Mouse (Mus musculus): ENCODE measurements around the gene Podxl2. TPM values are rescaled to one million over a fixed set of nuclear protein-coding genes. Genes with fewer than 3 reads are reported as not detected.
A peak's percentile ranks its signal among the peaks of the same experiment; 100 is the strongest.

Podxl2 gene
- polyA plus RNA-seq, 1 experiment from 2014 or later: 52.8 TPM

DNA sequence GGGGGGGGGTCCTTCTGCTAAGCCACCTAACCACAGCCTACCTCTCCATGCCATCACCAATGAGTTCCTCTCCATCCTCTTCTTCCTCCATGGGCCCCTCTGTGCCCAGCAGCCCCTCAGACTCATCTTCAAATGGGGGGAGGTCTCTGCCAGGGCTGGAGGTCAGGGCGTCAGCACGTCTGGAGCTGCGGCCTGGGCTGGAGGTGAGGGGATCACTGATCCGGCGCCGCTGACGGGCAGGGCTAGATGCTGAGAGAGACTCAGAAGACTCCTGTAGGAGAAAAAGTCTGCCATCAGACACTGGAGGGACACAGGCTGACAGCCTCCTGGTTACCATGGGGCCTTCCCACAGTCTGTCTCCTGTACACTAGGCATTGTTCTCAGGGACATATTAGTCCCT lies 22.4 kb upstream of the Podxl2 start:
- Histone ChIP-seq H3K27me3 (ENCODE audit: control insufficient read depth, insufficient read depth, low read length) (no peaks in the 10 kb centered on the region), H3K4me1 (ENCODE audit: control insufficient read depth, insufficient read depth, low read length) (peaks cover 9% of the 10 kb centered on the region), H3K4me3 (ENCODE audit: low read length) (peak overlapping the region; percentile 58), H3K27ac (ENCODE audit: low read depth, low read length) (no peak overlapping the region), H3K4me2 (replicated peaks; ENCODE audit: low read depth, low read length) (peak overlapping the region; percentile 57), H3K36me3 (ENCODE audit: control insufficient read depth, insufficient read depth, low read length) (peaks cover 49% of the 10 kb centered on the region), H3K9me3 (ENCODE audit: control insufficient read depth, low read length) (no peaks in the 10 kb centered on the region), H3K9ac (ENCODE audit: low read depth, low read length) (peak overlapping the region; percentile 59; the same call in 1 of the 2 replicates)
- 31% methylated on average over 7 of the region's 7 CpGs for WGBS
- no peak for ATAC-seq (ENCODE audit: low FRiP score, low TSS enrichment)

- peaks cover 9% of the 10 kb centered on the region for H3K4me1 ChIP-seq (ENCODE audit: control insufficient read depth, insufficient read depth, low read length)
- ATAC-seq (ENCODE audit: low FRiP score, low TSS enrichment): no peak
- H3K27ac ChIP-seq (ENCODE audit: low read depth, low read length): no peak overlapping the region
- 87% methylated on average over 6 of the region's 6 CpGs for WGBS
- no peaks in the 10 kb centered on the region for H3K9me3 ChIP-seq (ENCODE audit: control insufficient read depth, low read length)
- no peaks in the 10 kb centered on the region for H3K27me3 ChIP-seq (ENCODE audit: control insufficient read depth, insufficient read depth, low read length)
- no peak overlapping the region for H3K4me2 ChIP-seq (replicated peaks; ENCODE audit: low read depth, low read length)
- peaks cover 62% of the 10 kb centered on the region for H3K36me3 ChIP-seq (ENCODE audit: control insufficient read depth, insufficient read depth, low read length)
- no peak overlapping the region for H3K9ac ChIP-seq (ENCODE audit: low read depth, low read length)
- H3K4me3 ChIP-seq (ENCODE audit: low read length): no peak overlapping the region
These were observed 21.1 kb upstream of the Podxl2 start for GRCm38 (mm10) chr6:88895943-88896342.

DNA sequence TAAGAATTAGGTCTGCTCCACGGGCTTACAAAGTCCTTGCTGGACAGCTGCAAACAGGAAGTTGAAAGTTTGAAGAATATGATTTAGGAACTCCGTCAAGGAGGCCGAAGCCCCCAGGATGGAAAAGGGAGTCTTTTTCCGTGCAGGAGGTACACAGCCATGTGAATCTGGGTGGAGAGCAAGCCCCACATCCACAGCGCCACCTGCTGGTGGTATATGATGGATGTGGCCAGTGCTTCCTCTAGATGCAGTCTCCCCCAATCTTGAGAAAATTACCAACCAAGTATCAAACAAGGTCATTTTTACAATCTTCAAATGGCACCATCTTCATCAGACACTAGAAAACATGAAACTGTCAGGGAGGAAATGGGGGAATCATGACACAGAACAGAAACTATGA lies 18.7 kb upstream of the Podxl2 start:
- H3K27me3 ChIP-seq (ENCODE audit: control insufficient read depth, insufficient read depth, low read length): no peaks in the 10 kb centered on the region
- peaks cover 86% of the 10 kb centered on the region for H3K36me3 ChIP-seq (ENCODE audit: control insufficient read depth, insufficient read depth, low read length)
- no peak overlapping the region for H3K4me2 ChIP-seq (replicated peaks; ENCODE audit: low read depth, low read length)
- no peak overlapping the region for H3K27ac ChIP-seq (ENCODE audit: low read depth, low read length)
- 67% methylated on average over 5 of the region's 5 CpGs for WGBS
- H3K9ac ChIP-seq (ENCODE audit: low read depth, low read length): no peak overlapping the region
- H3K4me3 ChIP-seq (ENCODE audit: low read length): no peak overlapping the region
- H3K4me1 ChIP-seq (ENCODE audit: control insufficient read depth, insufficient read depth, low read length): peaks cover 9% of the 10 kb centered on the region
- ATAC-seq (ENCODE audit: low FRiP score, low TSS enrichment): no peak
- H3K9me3 ChIP-seq (ENCODE audit: control insufficient read depth, low read length): no peaks in the 10 kb centered on the region

- H3K9me3 ChIP-seq (ENCODE audit: control insufficient read depth, low read length): no peaks in the 10 kb centered on the region
- no peak overlapping the region for H3K4me2 ChIP-seq (replicated peaks; ENCODE audit: low read depth, low read length)
- H3K27me3 ChIP-seq (ENCODE audit: control insufficient read depth, insufficient read depth, low read length): no peaks in the 10 kb centered on the region
- WGBS: 95% methylated on average over 7 of the region's 7 CpGs
- peaks cover 99% of the 10 kb centered on the region for H3K36me3 ChIP-seq (ENCODE audit: control insufficient read depth, insufficient read depth, low read length)
- H3K4me1 ChIP-seq (ENCODE audit: control insufficient read depth, insufficient read depth, low read length): no peaks in the 10 kb centered on the region
- no peak overlapping the region for H3K4me3 ChIP-seq (ENCODE audit: low read length)
- no peak overlapping the region for H3K9ac ChIP-seq (ENCODE audit: low read depth, low read length)
- H3K27ac ChIP-seq (ENCODE audit: low read depth, low read length): no peak overlapping the region
- no peak for ATAC-seq (ENCODE audit: low FRiP score, low TSS enrichment)
These were observed 16.0 kb upstream of the Podxl2 start for GRCm38 (mm10) chr6:88890832-88891231.

- Histone ChIP-seq H3K27me3 (ENCODE audit: control insufficient read depth, insufficient read depth, low read length) (no peaks in the 10 kb centered on the region), H3K4me3 (ENCODE audit: low read length) (no peak overlapping the region), H3K4me1 (ENCODE audit: control insufficient read depth, insufficient read depth, low read length) (no peaks in the 10 kb centered on the region), H3K9me3 (ENCODE audit: control insufficient read depth, low read length) (no peaks in the 10 kb centered on the region), H3K27ac (ENCODE audit: low read depth, low read length) (no peak overlapping the region), H3K4me2 (replicated peaks; ENCODE audit: low read depth, low read length) (no peak overlapping the region), H3K9ac (ENCODE audit: low read depth, low read length) (no peak overlapping the region), H3K36me3 (ENCODE audit: control insufficient read depth, insufficient read depth, low read length) (peaks cover 97% of the 10 kb centered on the region)
- 87% methylated on average over 13 of the region's 13 CpGs for WGBS
- no peak for ATAC-seq (ENCODE audit: low FRiP score, low TSS enrichment)
These were observed 14.7 kb upstream of the Podxl2 start for GRCm38 (mm10) chr6:88889410-88890042.

- no peak overlapping the region for H3K27ac ChIP-seq (ENCODE audit: low read depth, low read length)
- no peaks in the 10 kb centered on the region for H3K9me3 ChIP-seq (ENCODE audit: control insufficient read depth, low read length)
- no peak for ATAC-seq (ENCODE audit: low FRiP score, low TSS enrichment)
- no peaks in the 10 kb centered on the region for H3K4me1 ChIP-seq (ENCODE audit: control insufficient read depth, insufficient read depth, low read length)
- H3K4me2 ChIP-seq (replicated peaks; ENCODE audit: low read depth, low read length): no peak overlapping the region
- no peak overlapping the region for H3K4me3 ChIP-seq (ENCODE audit: low read length)
- WGBS: 90% methylated on average over 2 of the region's 2 CpGs
- H3K9ac ChIP-seq (ENCODE audit: low read depth, low read length): no peak overlapping the region
- H3K36me3 ChIP-seq (ENCODE audit: control insufficient read depth, insufficient read depth, low read length): peaks cover 95% of the 10 kb centered on the region
- H3K27me3 ChIP-seq (ENCODE audit: control insufficient read depth, insufficient read depth, low read length): no peaks in the 10 kb centered on the region
These were observed 11.6 kb upstream of the Podxl2 start for GRCm38 (mm10) chr6:88886417-88886967.

- Histone ChIP-seq H3K9ac (ENCODE audit: low read depth, low read length) (no peak overlapping the region), H3K27ac (ENCODE audit: low read depth, low read length) (no peak overlapping the region), H3K9me3 (ENCODE audit: control insufficient read depth, low read length) (no peaks in the 10 kb centered on the region), H3K27me3 (ENCODE audit: control insufficient read depth, insufficient read depth, low read length) (no peaks in the 10 kb centered on the region), H3K4me1 (ENCODE audit: control insufficient read depth, insufficient read depth, low read length) (no peaks in the 10 kb centered on the region), H3K36me3 (ENCODE audit: control insufficient read depth, insufficient read depth, low read length) (peaks cover 92% of the 10 kb centered on the region), H3K4me2 (replicated peaks; ENCODE audit: low read depth, low read length) (no peak overlapping the region), H3K4me3 (ENCODE audit: low read length) (no peak overlapping the region)
- 97% methylated on average over 12 of the region's 12 CpGs for WGBS
- no peak for ATAC-seq (ENCODE audit: low FRiP score, low TSS enrichment)
These were observed 11.0 kb upstream of the Podxl2 start for GRCm38 (mm10) chr6:88885644-88886416.

DNA sequence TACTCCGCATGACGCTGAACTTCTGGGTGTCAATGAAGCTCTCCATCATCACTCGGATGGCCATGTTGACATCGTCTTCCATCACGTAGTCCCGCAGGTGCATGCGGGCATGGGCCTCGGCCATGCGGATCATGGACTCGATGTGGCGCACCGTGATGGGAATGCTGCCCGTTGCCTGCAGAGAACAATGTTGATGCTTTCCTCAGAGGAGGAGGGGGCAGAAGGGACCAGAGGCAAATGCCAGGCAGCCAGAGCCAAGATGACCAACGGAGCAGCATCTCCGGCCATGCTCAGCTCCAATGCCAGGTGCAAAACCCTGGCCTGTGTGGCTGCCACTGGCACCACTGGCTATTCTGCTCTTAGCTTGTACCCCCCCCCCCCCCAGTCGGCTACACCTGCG lies 9.8 kb upstream of the Podxl2 start:
- H3K27me3 ChIP-seq (ENCODE audit: control insufficient read depth, insufficient read depth, low read length): no peaks in the 10 kb centered on the region
- H3K9me3 ChIP-seq (ENCODE audit: control insufficient read depth, low read length): no peaks in the 10 kb centered on the region
- 96% methylated on average over 17 of the region's 17 CpGs for WGBS
- no peak for ATAC-seq (ENCODE audit: low FRiP score, low TSS enrichment)
- H3K4me3 ChIP-seq (ENCODE audit: low read length): no peak overlapping the region
- H3K27ac ChIP-seq (ENCODE audit: low read depth, low read length): no peak overlapping the region
- H3K9ac ChIP-seq (ENCODE audit: low read depth, low read length): no peak overlapping the region
- no peaks in the 10 kb centered on the region for H3K4me1 ChIP-seq (ENCODE audit: control insufficient read depth, insufficient read depth, low read length)
- peaks cover 84% of the 10 kb centered on the region for H3K36me3 ChIP-seq (ENCODE audit: control insufficient read depth, insufficient read depth, low read length)
- no peak overlapping the region for H3K4me2 ChIP-seq (replicated peaks; ENCODE audit: low read depth, low read length)

DNA sequence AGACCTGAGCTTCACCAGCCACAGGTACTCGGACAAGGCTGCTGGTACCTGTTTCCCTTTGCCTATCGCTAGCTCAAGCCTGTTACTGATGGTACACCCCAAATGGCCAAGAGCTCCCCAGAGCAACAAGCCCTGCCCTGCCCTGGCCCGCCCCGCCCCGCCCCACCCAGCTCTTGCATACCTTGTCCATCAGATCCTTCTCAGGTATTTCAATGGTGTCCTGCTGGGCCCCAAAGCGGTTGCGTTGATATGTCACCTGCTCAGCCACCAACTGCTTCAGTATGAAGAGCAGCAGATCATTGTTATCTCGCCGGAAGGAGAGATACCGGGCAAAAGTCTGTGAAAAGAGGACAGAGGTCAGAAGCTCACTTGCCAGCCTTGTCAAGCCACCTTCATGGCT lies 9.4 kb upstream of the Podxl2 start:
- H3K4me1 ChIP-seq (ENCODE audit: control insufficient read depth, insufficient read depth, low read length): no peaks in the 10 kb centered on the region
- no peak overlapping the region for H3K4me3 ChIP-seq (ENCODE audit: low read length)
- H3K4me2 ChIP-seq (replicated peaks; ENCODE audit: low read depth, low read length): no peak overlapping the region
- no peaks in the 10 kb centered on the region for H3K27me3 ChIP-seq (ENCODE audit: control insufficient read depth, insufficient read depth, low read length)
- no peak overlapping the region for H3K27ac ChIP-seq (ENCODE audit: low read depth, low read length)
- H3K9me3 ChIP-seq (ENCODE audit: control insufficient read depth, low read length): no peaks in the 10 kb centered on the region
- ATAC-seq (ENCODE audit: low FRiP score, low TSS enrichment): no peak
- WGBS: 99% methylated on average over 10 of the region's 10 CpGs
- peaks cover 79% of the 10 kb centered on the region for H3K36me3 ChIP-seq (ENCODE audit: control insufficient read depth, insufficient read depth, low read length)
- H3K9ac ChIP-seq (ENCODE audit: low read depth, low read length): no peak overlapping the region

Measured in kidney, embryonic 14.5 days (tissue).